Mouse (Mus musculus): Measurements from ENCODE around the gene Tpmt.

GRCm38 (mm10) chr13:47062756-47063155 is 18.2 kb upstream of the Tpmt start:
- no peak for TF ChIP-seq POLR2A (IDR thresholded peaks at IDR 0.05; ENCODE audit: low read depth, low read length)
- no peak for TF ChIP-seq CTCF (conservative IDR thresholded peaks at IDR 0.05; ENCODE audit: insufficient read depth, insufficient read length, low read depth, low read length)

All from kidney, adult 2 months (tissue).